13 mouse cellular contexts compared by ENCODE assay signal in the genomic region with DNA sequence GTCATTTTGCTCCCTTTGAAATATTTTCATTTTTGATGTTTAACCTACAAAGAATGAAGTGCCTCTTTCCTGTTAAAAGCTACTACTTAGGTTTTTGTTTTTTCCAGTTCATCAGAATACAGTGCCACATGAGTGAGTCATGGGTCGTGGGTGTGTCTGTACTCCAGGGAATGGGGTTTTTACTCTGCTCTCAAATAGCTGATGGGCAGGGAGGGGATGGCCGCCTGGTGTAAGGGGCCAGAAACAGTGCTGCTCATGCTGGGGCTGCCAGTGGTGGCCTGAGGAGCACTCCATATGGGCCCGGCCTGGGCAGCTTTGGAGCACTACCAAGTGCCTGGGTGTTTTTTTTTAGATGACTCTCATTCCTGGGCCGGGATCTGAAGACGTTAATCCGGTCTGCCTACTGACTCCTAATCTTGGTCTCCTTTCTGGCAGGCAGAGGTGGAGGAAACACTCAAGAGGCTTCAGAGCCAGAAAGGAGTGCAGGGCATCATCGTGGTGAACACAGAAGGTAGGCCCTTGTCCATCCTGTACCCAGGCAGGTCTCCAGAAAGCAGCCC. TPM values are rescaled to one million over a fixed set of nuclear protein-coding genes. Genes with fewer than 3 reads are reported as not detected.
DNase-seq lines count a peak whose midpoint lies in the region; ATAC-seq lines count a peak whose summit lies in the region.
"Had no signal": no experiment of that assay in that cellular context is flagged by ENCODE, and none has a peak within 500 bp of the region (broad histone marks: within the 10 kb centered on the region; RNA-seq: fewer than 3 reads in every experiment).

No protein-coding gene starts in this region.

- peak; percentile 50 to 51 for DNase-seq in heart, adult 18-20 months
- no peak for DNase-seq in heart, embryonic 10.5 days (ENCODE audit: low spot score)
- peak; percentile 21 for DNase-seq in adrenal gland, postnatal 25 days
- peak; percentile 32 for DNase-seq in skeletal muscle tissue, adult 2 months (ENCODE audit: low read depth, low spot score)
- DNase-seq in layer of hippocampus, postnatal 25 days (ENCODE audit: extremely low spot score in 1 of 2, low spot score in 1 of 2): no peak
- no peak for DNase-seq in forebrain, embryonic 10.5 days (ENCODE audit: extremely low spot score, low spot score)
- DNase-seq in thymus, postnatal 14 days: no peak
- DNase-seq: kidney, postnatal 10 days; liver; thymus, adult 18-20 months had no signal

- peaks cover 32% of the 10 kb centered on the region for H3K4me1 ChIP-seq in heart, embryonic 10.5 days
- peaks cover 34% of the 10 kb centered on the region for H3K4me1 ChIP-seq in heart, embryonic 15.5 days (replicated peaks)
- peaks cover 16% of the 10 kb centered on the region for H3K4me1 ChIP-seq in forebrain, embryonic 10.5 days

- H3K4me2 ChIP-seq in heart, embryonic 15.5 days: no peak overlapping the region
- H3K4me2 ChIP-seq: embryonic facial prominence, embryonic 15.5 days; midbrain, embryonic 11.5 days had no signal

- H3K27me3 ChIP-seq in heart, embryonic 10.5 days (ENCODE audit: insufficient read depth, poor library complexity, severe bottlenecking): no peaks in the 10 kb centered on the region
- no peaks in the 10 kb centered on the region for H3K27me3 ChIP-seq in heart, embryonic 15.5 days
- no peaks in the 10 kb centered on the region for H3K27me3 ChIP-seq in forebrain, embryonic 10.5 days (ENCODE audit: poor library complexity, severe bottlenecking)
- H3K27me3 ChIP-seq: embryonic facial prominence, embryonic 15.5 days had no signal

- H3K9me3 ChIP-seq in heart, embryonic 10.5 days: no peaks in the 10 kb centered on the region
- H3K9me3 ChIP-seq in heart, embryonic 15.5 days (replicated peaks): no peaks in the 10 kb centered on the region
- H3K9me3 ChIP-seq in forebrain, embryonic 10.5 days: no peaks in the 10 kb centered on the region
- H3K9me3 ChIP-seq: embryonic facial prominence, embryonic 15.5 days had no signal

- no peak overlapping the region for H3K9ac ChIP-seq in heart, embryonic 15.5 days
- H3K9ac ChIP-seq: embryonic facial prominence, embryonic 15.5 days had no signal

- H3K36me3 ChIP-seq in heart, embryonic 10.5 days: peaks cover 59% of the 10 kb centered on the region
- peaks cover 49% of the 10 kb centered on the region for H3K36me3 ChIP-seq in heart, embryonic 15.5 days
- H3K36me3 ChIP-seq in forebrain, embryonic 10.5 days (replicated peaks): peaks cover 71% of the 10 kb centered on the region

- no peak overlapping the region for H3K27ac ChIP-seq in heart, embryonic 10.5 days
- peak overlapping the region; percentile 65 for H3K27ac ChIP-seq in heart, embryonic 15.5 days
- no peak overlapping the region for H3K27ac ChIP-seq in forebrain, embryonic 10.5 days
- H3K27ac ChIP-seq: embryonic facial prominence, embryonic 15.5 days had no signal

- no peak overlapping the region for H3K4me3 ChIP-seq in heart, embryonic 10.5 days
- no peak overlapping the region for H3K4me3 ChIP-seq in heart, embryonic 15.5 days
- no peak overlapping the region for H3K4me3 ChIP-seq in forebrain, embryonic 10.5 days
- H3K4me3 ChIP-seq: embryonic facial prominence, embryonic 15.5 days had no signal

- no peak for ATAC-seq in heart, embryonic 15.5 days (replicated peaks; ENCODE audit: insufficient number of reproducible peaks, insufficient read depth, low FRiP score, low read depth)

- 75% methylated on average over 7 of the region's 7 CpGs for WGBS in heart, embryonic 10.5 days
- 60% methylated on average over 7 of the region's 7 CpGs for WGBS in heart, embryonic 15.5 days
- WGBS in forebrain, embryonic 10.5 days: 94% methylated on average over 7 of the region's 7 CpGs

RNA-seq across cellular contexts. Expression of gene Dynlrb1, which starts 6.0 kb away (rescaled TPM):
- 100 to 1,000 TPM; 138 to 161 TPM for total RNA-seq in heart, adult 18-20 months (2021)
- 380 and 389 TPM in 2 replicates for polyA plus RNA-seq in heart, embryonic 10.5 days (2016; fragmentation: Nextera tagmentation; extraction: Ambion mirVana)
- 391 and 422 TPM in 2 replicates for total RNA-seq in adrenal gland, postnatal 25 days (2021)
- 375 and 381 TPM in 2 replicates for polyA plus RNA-seq in heart, embryonic 15.5 days (2015; fragmentation: Nextera tagmentation; extraction: Ambion mirVana)
- total RNA-seq in layer of hippocampus, postnatal 25 days (2021): 100 to 1,000 TPM; 321 to 331 TPM
- 383 and 398 TPM in 2 replicates for polyA plus RNA-seq in forebrain, embryonic 10.5 days (2016; fragmentation: Nextera tagmentation; extraction: Ambion mirVana)

RNA-seq across cellular contexts. Expression of gene Map1lc3a, which starts 33.7 kb away (rescaled TPM):
- 100 to 1,000 TPM; 727 to 753 TPM for total RNA-seq in heart, adult 18-20 months (2021)
- polyA plus RNA-seq in heart, embryonic 10.5 days (2016; fragmentation: Nextera tagmentation; extraction: Ambion mirVana): 140 and 172 TPM in 2 replicates
- total RNA-seq in adrenal gland, postnatal 25 days (2021): 818 and 895 TPM in 2 replicates
- polyA plus RNA-seq in heart, embryonic 15.5 days (2015; fragmentation: Nextera tagmentation; extraction: Ambion mirVana): 354 and 380 TPM in 2 replicates
- 100 to 1,000 TPM; 252 to 300 TPM for total RNA-seq in layer of hippocampus, postnatal 25 days (2021)
- 87.1 TPM in 2 replicates for polyA plus RNA-seq in forebrain, embryonic 10.5 days (2016; fragmentation: Nextera tagmentation; extraction: Ambion mirVana)

Comparison
In these comparisons a context has a peak if more than half of its experiments do, and no peak if none do; other contexts are left out.
1. DNase-seq: peak in heart, adult 18-20 months (2 of 2), adrenal gland, postnatal 25 days (single experiment) and skeletal muscle tissue, adult 2 months (single experiment); none in heart, embryonic 10.5 days (single experiment), layer of hippocampus, postnatal 25 days (0 of 2), forebrain, embryonic 10.5 days (single experiment) and thymus, postnatal 14 days (single experiment).